Mouse (Mus musculus) megakaryocyte, embryonic 14.5 days (primary cell): ENCODE measurements around the gene Mylk4.

Experiments used
- FLI1 ChIP-seq: IDR thresholded peaks from 2 replicates; pipeline ENCODE4 v1.6.1; 2012; ENCODE audit warnings: low read length, inconsistent platforms, mixed read lengths
- GATA1 ChIP-seq: IDR thresholded peaks from 3 replicates; pipeline ENCODE4 v1.6.1; 2012; ENCODE audit warnings: mixed read lengths, low read length, inconsistent platforms, borderline replicate concordance

DNA sequence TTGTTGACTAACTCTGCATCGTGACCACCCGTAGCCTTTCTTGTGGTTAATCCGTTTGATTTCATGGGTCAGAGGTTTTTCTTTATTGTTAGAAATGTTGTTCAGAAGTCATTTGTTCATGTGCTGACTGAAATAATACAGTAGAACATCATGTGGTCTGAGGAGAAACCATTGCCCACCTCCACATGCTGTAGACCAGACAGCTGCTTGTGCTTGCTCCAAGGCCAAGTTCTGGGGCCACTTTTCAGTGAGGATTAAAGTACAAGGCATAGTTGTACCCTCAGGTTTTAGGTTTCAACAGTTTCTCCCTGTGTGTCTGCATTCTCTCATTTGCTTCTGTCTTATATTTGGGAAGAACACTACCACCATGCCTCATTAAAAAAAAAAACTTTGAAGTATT is 23.9 kb upstream of the Mylk4 start:
- TF ChIP-seq FLI1 (no peak), GATA1 (no peak)
